Mouse (Mus musculus) ES-E14 (cell line): ENCODE results near the gene Gpr68. TPM values are rescaled to one million over a fixed set of nuclear protein-coding genes. Genes with fewer than 3 reads are reported as not detected.
A peak's percentile ranks its signal among the peaks of the same experiment; 100 is the strongest.

ENCODE experiments used
- DNase-seq: peaks from one replicate; pipeline ENCODE4 v3.0.0-alpha.2; 2013; ENCODE audit warnings: low read depth, low spot score
- H3K27ac ChIP-seq: 2 replicates; pipeline ENCODE4 v1.5.1; 2012; ENCODE audit warnings: low read depth, mild to moderate bottlenecking, low read length, moderate library complexity, mixed read lengths; ENCODE audit not compliant: poor library complexity, insufficient read depth, severe bottlenecking
- H3K36me3 ChIP-seq: 2 replicates; pipeline ENCODE4 v1.6.1; 2012; ENCODE audit warnings: mild to moderate bottlenecking, low read length, moderate library complexity, mixed read lengths; ENCODE audit not compliant: control insufficient read depth, poor library complexity, insufficient read depth, severe bottlenecking
- H3K4me1 ChIP-seq, 2 experiments: fragments of 150-350 bp in 1 of 2; sonication (generic) in 1 of 2; 2 replicates each; pipeline ENCODE4 v1.6.1; 2012; ENCODE audit warnings: low read length in 2 of 2, mild to moderate bottlenecking in 1 of 2, mixed read lengths in 1 of 2; ENCODE audit not compliant: control insufficient read depth in 2 of 2, insufficient read depth in 2 of 2, poor library complexity in 1 of 2
- H3K4me3 ChIP-seq, 2 experiments: fragments of 150-350 bp in 1 of 2; sonication (generic) in 1 of 2; 2 replicates each; pipeline ENCODE4 v1.5.1; 2012; ENCODE audit warnings: low read length in 2 of 2, low read depth in 1 of 2, mild to moderate bottlenecking in 1 of 2, mixed read lengths in 1 of 2; ENCODE audit not compliant: insufficient read depth in 1 of 2, poor library complexity in 1 of 2, severe bottlenecking in 1 of 2
- H3K9ac ChIP-seq: 2 replicates; pipeline ENCODE4 v1.6.1; 2012; ENCODE audit warnings: low read depth, mild to moderate bottlenecking, low read length, mixed read lengths; ENCODE audit not compliant: poor library complexity, insufficient read depth, severe bottlenecking
- H3K9me3 ChIP-seq: fragments of 150-350 bp; sonication (generic); 2 replicates; pipeline ENCODE4 v1.6.1; 2012; ENCODE audit warnings: low read depth, mild to moderate bottlenecking, low read length; ENCODE audit not compliant: control insufficient read depth, insufficient read depth
- CHD2 ChIP-seq: IDR thresholded peaks from 2 replicates; pipeline ENCODE4 v1.6.1; 2014; ENCODE audit warnings: mild to moderate bottlenecking, low read depth, low read length, inconsistent platforms
- HCFC1 ChIP-seq: IDR thresholded peaks from 2 replicates; pipeline ENCODE4 v1.6.1; 2012; ENCODE audit warnings: low read length, inconsistent platforms, borderline replicate concordance; ENCODE audit not compliant: insufficient read depth
- MAFK ChIP-seq: IDR thresholded peaks from 2 replicates; pipeline ENCODE4 v1.6.1; 2014; ENCODE audit warnings: mild to moderate bottlenecking, low read depth, low read length, inconsistent platforms; ENCODE audit not compliant: insufficient read depth
- ZC3H11A ChIP-seq: IDR thresholded peaks from 2 replicates; pipeline ENCODE4 v1.6.1; 2012; ENCODE audit warnings: low read depth, mild to moderate bottlenecking, inconsistent platforms, low read length, borderline replicate concordance
- ZNF384 ChIP-seq: IDR thresholded peaks from 2 replicates; pipeline ENCODE4 v1.6.1; 2012; ENCODE audit warnings: low read depth, low read length, inconsistent platforms
- in situ Hi-C, 2 experiments: fragments of 600-800 bp; cut with MboI; formaldehyde crosslinking; loops; one replicate each; pipeline ENCODE4 v1.15.1; 2025; ENCODE audit warnings: low sequenced_read_pairs in 2 of 2, inconsistent platforms in 1 of 2; ENCODE audit not compliant: unreplicated experiment in 2 of 2
- total RNA-seq: library from RNA; depleted of rRNA; stranded (reverse); fragments of 300-350 nt; gene quantifications from 2 replicates; pipeline ENCODE4 v1.2.3, GENCODE M21; 2012

Gpr68 gene
- total RNA-seq, 1 experiment, result 0.49 TPM

- DNase-seq, result no peak
- in situ Hi-C loops, result no loop called here
These were observed 24.8 kb downstream of the Gpr68 start for GRCm38 (mm10) chr12:100883168-100883567.

GRCm38 (mm10) chr12:100878556-100878955, 29.4 kb downstream of the Gpr68 start:
- Histone ChIP-seq H3K9me3 (no peaks in the 10 kb centered on the region), H3K4me3 (peak overlapping the region in 1 of 2 experiments; percentile 26; a peak in 2 of 4 replicates), H3K27ac (no peak overlapping the region), H3K4me1 (peaks cover 0 to 8% of the 10 kb centered on the region in 2 experiments; a peak in 1 of 4 replicates), H3K36me3 (no peaks in the 10 kb centered on the region), H3K9ac (no peak overlapping the region)
- in situ Hi-C loops, result no loop called here
- TF ChIP-seq CHD2, result no peak
- no peak for TF ChIP-seq ZC3H11A
- TF ChIP-seq MAFK, result no peak
- no peak for TF ChIP-seq HCFC1
- no peak for TF ChIP-seq ZNF384
- no peak for DNase-seq

More at GRCm38 (mm10) chr12:100883168-100883567, 24.8 kb downstream of the Gpr68 start:
- no peak overlapping the region for H3K4me3 ChIP-seq
- 0 out of 4 replicates have a peak, but pooled peaks cover 0 to 4% of the 10 kb centered on the region in 2 experiments for H3K4me1 ChIP-seq
- TF ChIP-seq ZNF384 (no peak), HCFC1 (no peak), MAFK (no peak), ZC3H11A (no peak), CHD2 (no peak)
- H3K9me3 ChIP-seq, result no peaks in the 10 kb centered on the region
- H3K27ac ChIP-seq, result no peak overlapping the region
- H3K36me3 ChIP-seq, result no peaks in the 10 kb centered on the region
- no peak overlapping the region for H3K9ac ChIP-seq

- H3K9me3 ChIP-seq, result no peaks in the 10 kb centered on the region
- no peak overlapping the region for H3K27ac ChIP-seq
- in situ Hi-C loops, result no loop called here
- peaks cover 0 to 8% of the 10 kb centered on the region in 2 experiments; a peak in 1 of 4 replicates for H3K4me1 ChIP-seq
- no peak overlapping the region for H3K9ac ChIP-seq
- H3K36me3 ChIP-seq, result no peaks in the 10 kb centered on the region
- TF ChIP-seq HCFC1 (no peak), CHD2 (no peak), ZC3H11A (no peak), ZNF384 (no peak), MAFK (no peak)
- no peak for DNase-seq
- H3K4me3 ChIP-seq, result peak overlapping the region in 1 of 2 experiments; percentile 26; a peak in 1 of 4 replicates
These were observed 30.1 kb downstream of the Gpr68 start for GRCm38 (mm10) chr12:100877936-100878335.

GRCm38 (mm10) chr12:100875960-100876359, 32.0 kb downstream of the Gpr68 start:
- Histone ChIP-seq H3K27ac (no peak overlapping the region), H3K9me3 (no peaks in the 10 kb centered on the region), H3K4me3 (no peak overlapping the region), H3K36me3 (no peaks in the 10 kb centered on the region), H3K9ac (no peak overlapping the region), H3K4me1 (peaks cover 0 to 8% of the 10 kb centered on the region in 2 experiments; a peak in 1 of 4 replicates)
- DNase-seq, result no peak
- no peak for TF ChIP-seq MAFK
- no peak for TF ChIP-seq HCFC1
- TF ChIP-seq CHD2, result no peak
- no peak for TF ChIP-seq ZNF384
- in situ Hi-C loops, result no loop called here

- DNase-seq, result no peak
- in situ Hi-C loops, result no loop called here
- Histone ChIP-seq H3K4me1 (peaks cover 0 to 8% of the 10 kb centered on the region in 2 experiments; a peak in 1 of 4 replicates), H3K27ac (no peak overlapping the region), H3K4me3 (no peak overlapping the region), H3K36me3 (no peaks in the 10 kb centered on the region), H3K9me3 (no peaks in the 10 kb centered on the region), H3K9ac (no peak overlapping the region)
- TF ChIP-seq ZC3H11A (no peak), ZNF384 (no peak), HCFC1 (no peak), CHD2 (no peak), MAFK (no peak)
These were observed 32.4 kb downstream of the Gpr68 start for GRCm38 (mm10) chr12:100875553-100875952.
